28 mouse cellular contexts compared by ENCODE assay signal in the genomic region with DNA sequence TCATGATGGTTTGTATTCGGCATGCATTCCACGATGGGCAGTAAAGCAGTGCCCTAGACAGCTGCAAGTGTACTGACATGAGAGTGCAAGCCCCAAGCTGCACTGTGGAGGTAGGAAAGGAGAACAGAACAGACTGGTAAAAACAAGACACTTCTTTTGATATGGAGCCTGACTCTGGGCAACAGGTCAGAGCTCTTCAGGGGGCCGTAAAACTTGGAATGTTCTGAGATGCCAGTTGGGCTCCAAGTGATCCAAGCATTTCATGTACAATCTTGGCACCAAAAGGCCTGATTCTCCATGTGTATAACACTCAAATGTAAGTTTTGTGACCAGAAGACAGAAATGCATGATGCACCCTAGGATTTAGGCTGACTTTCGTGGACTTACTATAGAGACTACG. TPM values are rescaled to one million over a fixed set of nuclear protein-coding genes. Genes with fewer than 3 reads are reported as not detected.
DNase-seq lines count a peak whose midpoint lies in the region; ATAC-seq and TF ChIP-seq lines count a peak whose summit lies in the region.
"Had no signal": no experiment of that assay in that cellular context is flagged by ENCODE, and none has a peak within 500 bp of the region (broad histone marks: within the 10 kb centered on the region; RNA-seq: fewer than 3 reads in every experiment).

No protein-coding gene starts in this region.

- ATAC-seq in erythroid progenitor cell, adult 5-6 weeks (replicated peaks; ENCODE audit: low FRiP score, poor library complexity, severe bottlenecking): peak; percentile 42; the same call in 1 of the 2 replicates
- ATAC-seq: forebrain, embryonic 13.5 days; forebrain, embryonic 16.5 days; hindbrain, embryonic 16.5 days; intestine, embryonic 15.5 days; Patski had no signal

- peak; percentile 42 to 63 for DNase-seq in cerebellum, postnatal 10 days
- DNase-seq in cerebellum, adult 9-11 months: no peak
- DNase-seq in gastrocnemius, adult 2 months: no peak
- no peak for DNase-seq in gastrocnemius, adult 8-10 months (ENCODE audit: low spot score in 2 of 2)
- no peak for DNase-seq in spleen, postnatal 10 days (ENCODE audit: low spot score in 2 of 2)
- DNase-seq: adrenal gland, postnatal 10 days; adrenal gland, postnatal 36 days; B cell, adult 2 months; embryo, embryonic 11 days; gastrocnemius, postnatal 25 days; heart, adult 18-20 months; heart, postnatal 10 days; heart, postnatal 36 days; kidney, adult 11 months had no signal

- peak overlapping the region; percentile 24; the same call in 1 of the 2 replicates for H3K27ac ChIP-seq in gastrocnemius, adult 2 months
- H3K27ac ChIP-seq: embryonic facial prominence, embryonic 10.5 days; embryonic facial prominence, embryonic 13.5 days; forebrain, embryonic 10.5 days; forebrain, embryonic 13.5 days; heart, embryonic 15.5 days; hindbrain, embryonic 10.5 days; hindbrain, embryonic 13.5 days; intestine, embryonic 15.5 days had no signal

- intact Hi-C loops in gastrocnemius, adult 2 months (cut with DNase I): no loop called here

- H3K4me3 ChIP-seq in gastrocnemius, adult 2 months: no peak overlapping the region
- H3K4me3 ChIP-seq: embryonic facial prominence, embryonic 10.5 days; embryonic facial prominence, embryonic 13.5 days; erythroblast, embryonic 14.5 days; forebrain, embryonic 10.5 days; forebrain, embryonic 13.5 days; heart, embryonic 12.5 days; heart, embryonic 15.5 days; hindbrain, embryonic 10.5 days; hindbrain, embryonic 13.5 days; intestine, embryonic 15.5 days had no signal

- no peak for TF ChIP-seq CTCF in gastrocnemius, adult 2 months (IDR thresholded peaks at IDR 0.05)

RNA-seq across cellular contexts. Expression of gene Mef2c, which starts 37.1 kb away (rescaled TPM):
- total RNA-seq in gastrocnemius, adult 2 months (2021): 100 to 1,000 TPM; 354 to 497 TPM
- total RNA-seq in gastrocnemius, adult 8-10 months (2022): 100 to 1,000 TPM; 425 to 467 (median 426) TPM
- 14.7 and 15.1 TPM in 2 replicates for total RNA-seq in erythroid progenitor cell, adult 5-6 weeks (2015; ENCODE audit: low replicate concordance)
- 5.9 and 9.8 TPM in 2 replicates for total RNA-seq in erythroid progenitor cell, adult 5-6 weeks (2017; ENCODE audit: low replicate concordance)

Comparison
In these comparisons a context has a peak if more than half of its experiments do, and no peak if none do; other contexts are left out.
1. DNase-seq: peak in cerebellum, postnatal 10 days (2 of 2); none in cerebellum, adult 9-11 months (single experiment), gastrocnemius, adult 2 months (single experiment), gastrocnemius, adult 8-10 months (0 of 2) and spleen, postnatal 10 days (0 of 2).
2. RNA of gene Mef2c, which starts 37.1 kb away (total RNA-seq): 354 to 497 TPM in gastrocnemius, adult 2 months and 425 to 467 TPM in gastrocnemius, adult 8-10 months; 5.9 to 15.1 TPM in erythroid progenitor cell, adult 5-6 weeks; every median in the first group is over 10 times any median in the second.